Mouse (Mus musculus) cerebellum, adult 9-11 months (tissue): ENCODE data around the gene Taar8c.

Experiments
- DNase-seq: peaks from one replicate; pipeline ENCODE4 v3.0.0; 2022

Taar8c gene

DNA sequence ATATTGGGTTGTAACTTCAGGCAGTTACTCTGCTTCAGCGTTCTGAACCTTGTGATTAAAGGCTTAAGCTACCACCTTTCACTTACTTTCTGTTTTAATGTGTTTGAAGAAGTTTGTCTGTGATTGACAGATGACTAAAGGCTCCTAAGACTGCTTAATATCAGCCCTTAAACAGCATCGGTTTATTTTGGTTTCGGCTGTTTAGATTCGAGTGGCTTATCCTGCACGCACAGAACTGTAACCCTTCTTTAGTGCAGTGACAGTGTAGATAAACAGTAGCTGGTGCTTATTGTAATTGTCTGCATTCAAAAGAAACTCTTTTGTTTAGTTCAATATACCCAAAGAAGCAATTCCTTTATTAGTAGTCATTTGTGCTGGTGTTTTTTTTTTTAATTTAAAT lies 49.7 kb downstream of the Taar8c start:
- no peak for DNase-seq
